In genomic region chr1:135788708-135789107, GRCm38 (mm10) we compare ENCODE assay signal across 9 mouse cellular contexts. TPM values are rescaled to one million over a fixed set of nuclear protein-coding genes. Genes with fewer than 3 reads are reported as not detected.
DNase-seq lines count a peak whose midpoint lies in the region; ATAC-seq and TF ChIP-seq lines count a peak whose summit lies in the region.
"Had no signal": no experiment of that assay in that cellular context is flagged by ENCODE, and none has a peak within 500 bp of the region (broad histone marks: within the 10 kb centered on the region; RNA-seq: fewer than 3 reads in every experiment).

No protein-coding gene starts in this region.

- H3K4me3 ChIP-seq in kidney, postnatal 0 days (replicated peaks; ENCODE audit: low read depth, low read length): no peak overlapping the region
- no peak overlapping the region for H3K4me3 ChIP-seq in midbrain, embryonic 15.5 days
- H3K4me3 ChIP-seq: hindbrain, embryonic 15.5 days had no signal

- 0 out of 2 replicates have a peak, but pooled peaks have one; percentile 50 for ATAC-seq in kidney, postnatal 0 days (replicated peaks; ENCODE audit: low FRiP score, low read depth)
- peak; percentile 53 for ATAC-seq in megakaryocyte progenitor cell, adult 5-6 weeks (replicated peaks; ENCODE audit: poor library complexity)
- ATAC-seq in midbrain, embryonic 15.5 days (replicated peaks): no peak

- no peak overlapping the region for H3K27ac ChIP-seq in kidney, postnatal 0 days
- H3K27ac ChIP-seq in midbrain, embryonic 15.5 days: no peak overlapping the region
- H3K27ac ChIP-seq: hindbrain, embryonic 15.5 days had no signal

- no peaks in the 10 kb centered on the region for H3K27me3 ChIP-seq in kidney, postnatal 0 days (ENCODE audit: insufficient read depth, low read length)
- no peaks in the 10 kb centered on the region; the same call in 1 of the 2 replicates for H3K27me3 ChIP-seq in midbrain, embryonic 15.5 days (replicated peaks)

- H3K4me2 ChIP-seq in kidney, postnatal 0 days (ENCODE audit: low read length): peak overlapping the region; percentile 31; the same call in 1 of the 2 replicates
- no peak overlapping the region for H3K4me2 ChIP-seq in midbrain, embryonic 15.5 days
- H3K4me2 ChIP-seq: hindbrain, embryonic 15.5 days had no signal

- H3K9me3 ChIP-seq in kidney, postnatal 0 days (replicated peaks; ENCODE audit: low read length): no peaks in the 10 kb centered on the region
- H3K9me3 ChIP-seq in midbrain, embryonic 15.5 days: no peaks in the 10 kb centered on the region
- H3K9me3 ChIP-seq: hindbrain, embryonic 15.5 days had no signal

- no peak overlapping the region for H3K9ac ChIP-seq in kidney, postnatal 0 days (ENCODE audit: low read depth, low read length)
- no peak overlapping the region for H3K9ac ChIP-seq in midbrain, embryonic 15.5 days
- H3K9ac ChIP-seq: hindbrain, embryonic 15.5 days had no signal

- H3K36me3 ChIP-seq in kidney, postnatal 0 days (ENCODE audit: insufficient read depth, low read length): no peaks in the 10 kb centered on the region
- H3K36me3 ChIP-seq in midbrain, embryonic 15.5 days (replicated peaks): no peaks in the 10 kb centered on the region
- H3K36me3 ChIP-seq: hindbrain, embryonic 15.5 days had no signal

- peak; percentile 32 for DNase-seq in embryo, embryonic 10.5 days (ENCODE audit: low spot score)
- DNase-seq in embryo, embryonic 10 days (ENCODE audit: low spot score): no peak
- peak; percentile 65 for DNase-seq in thymus, postnatal 14 days
- DNase-seq in thymus, postnatal 0 days (ENCODE audit: low spot score): no peak
- peak; percentile 90 for DNase-seq in kidney, postnatal 0 days (ENCODE audit: low spot score)
- no peak for DNase-seq in frontal cortex, postnatal 14 days (ENCODE audit: low spot score in 2 of 2)

- WGBS in kidney, postnatal 0 days: 3% methylated on average over 10 of the region's 10 CpGs
- 46% methylated on average over 10 of the region's 10 CpGs for WGBS in midbrain, embryonic 15.5 days

- 0 out of 2 replicates have a peak, but pooled peaks cover 3% of the 10 kb centered on the region for H3K4me1 ChIP-seq in kidney, postnatal 0 days (replicated peaks; ENCODE audit: insufficient read depth, low read length)
- H3K4me1 ChIP-seq in midbrain, embryonic 15.5 days: peaks cover 3% of the 10 kb centered on the region

- TF ChIP-seq CTCF in kidney, postnatal 0 days (IDR thresholded peaks at IDR 0.05; ENCODE audit: low read depth): peak; percentile 77

RNA-seq across cellular contexts. Expression of gene Tnni1, which starts 9.5 kb away (rescaled TPM):
- polyA plus RNA-seq in thymus, postnatal 0 days (2015; fragmentation: Nextera tagmentation; extraction: Ambion mirVana): 7.5 and 7.9 TPM in 2 replicates
- polyA plus RNA-seq in kidney, postnatal 0 days (2015; fragmentation: Nextera tagmentation; extraction: Ambion mirVana): 7.9 and 8.9 TPM in 2 replicates
- total RNA-seq in megakaryocyte progenitor cell, adult 5-6 weeks (2015): not detected in 2 replicates
- total RNA-seq in megakaryocyte progenitor cell, adult 5-6 weeks (2017): not detected in 2 replicates
- polyA plus RNA-seq in midbrain, embryonic 15.5 days (2015; fragmentation: Nextera tagmentation; extraction: Ambion mirVana): 0.56 and 1.9 TPM in 2 replicates

RNA-seq across cellular contexts. Expression of gene Phlda3, which starts 22.8 kb away (rescaled TPM):
- polyA plus RNA-seq in thymus, postnatal 0 days (2015; fragmentation: Nextera tagmentation; extraction: Ambion mirVana): 46.0 and 46.5 TPM in 2 replicates
- 76.4 and 78.4 TPM in 2 replicates for polyA plus RNA-seq in kidney, postnatal 0 days (2015; fragmentation: Nextera tagmentation; extraction: Ambion mirVana)
- total RNA-seq in megakaryocyte progenitor cell, adult 5-6 weeks (2015): 0.61 and 1.1 TPM in 2 replicates
- total RNA-seq in megakaryocyte progenitor cell, adult 5-6 weeks (2017): not detected in 2 replicates
- 27.6 and 31.4 TPM in 2 replicates for polyA plus RNA-seq in midbrain, embryonic 15.5 days (2015; fragmentation: Nextera tagmentation; extraction: Ambion mirVana)

RNA-seq across cellular contexts. Expression of gene Lad1, which starts 29.7 kb away (rescaled TPM):
- polyA plus RNA-seq in thymus, postnatal 0 days (2015; fragmentation: Nextera tagmentation; extraction: Ambion mirVana): 12.1 and 12.5 TPM in 2 replicates
- 28.4 and 33.2 TPM in 2 replicates for polyA plus RNA-seq in kidney, postnatal 0 days (2015; fragmentation: Nextera tagmentation; extraction: Ambion mirVana)
- not detected in 2 replicates for total RNA-seq in megakaryocyte progenitor cell, adult 5-6 weeks (2015)
- not detected in 2 replicates for total RNA-seq in megakaryocyte progenitor cell, adult 5-6 weeks (2017)
- 0.69 and 1.4 TPM in 2 replicates for polyA plus RNA-seq in midbrain, embryonic 15.5 days (2015; fragmentation: Nextera tagmentation; extraction: Ambion mirVana)

RNA-seq across cellular contexts. Expression of gene Tnnt2, which starts 47.4 kb away (rescaled TPM):
- polyA plus RNA-seq in thymus, postnatal 0 days (2015; fragmentation: Nextera tagmentation; extraction: Ambion mirVana): 3.2 and 3.6 TPM in 2 replicates
- 2.0 and 5.7 TPM in 2 replicates for polyA plus RNA-seq in kidney, postnatal 0 days (2015; fragmentation: Nextera tagmentation; extraction: Ambion mirVana)
- total RNA-seq in megakaryocyte progenitor cell, adult 5-6 weeks (2015): not detected in 2 replicates
- not detected in 2 replicates for total RNA-seq in megakaryocyte progenitor cell, adult 5-6 weeks (2017)
- 0.71 and 13.1 TPM in 2 replicates for polyA plus RNA-seq in midbrain, embryonic 15.5 days (2015; fragmentation: Nextera tagmentation; extraction: Ambion mirVana)

Comparison
In these comparisons a context has a peak if more than half of its experiments do, and no peak if none do; other contexts are left out.
1. DNase-seq: peak in embryo, embryonic 10.5 days (single experiment), thymus, postnatal 14 days (single experiment) and kidney, postnatal 0 days (single experiment); none in embryo, embryonic 10 days (single experiment), thymus, postnatal 0 days (single experiment) and frontal cortex, postnatal 14 days (0 of 2).